Mouse (Mus musculus): ENCODE data around the gene 1700020D05Rik. TPM values are rescaled to one million over a fixed set of nuclear protein-coding genes. Genes with fewer than 3 reads are reported as not detected.

1700020D05Rik gene
- polyA plus RNA-seq, 1 experiment = 0.15 TPM

DNA sequence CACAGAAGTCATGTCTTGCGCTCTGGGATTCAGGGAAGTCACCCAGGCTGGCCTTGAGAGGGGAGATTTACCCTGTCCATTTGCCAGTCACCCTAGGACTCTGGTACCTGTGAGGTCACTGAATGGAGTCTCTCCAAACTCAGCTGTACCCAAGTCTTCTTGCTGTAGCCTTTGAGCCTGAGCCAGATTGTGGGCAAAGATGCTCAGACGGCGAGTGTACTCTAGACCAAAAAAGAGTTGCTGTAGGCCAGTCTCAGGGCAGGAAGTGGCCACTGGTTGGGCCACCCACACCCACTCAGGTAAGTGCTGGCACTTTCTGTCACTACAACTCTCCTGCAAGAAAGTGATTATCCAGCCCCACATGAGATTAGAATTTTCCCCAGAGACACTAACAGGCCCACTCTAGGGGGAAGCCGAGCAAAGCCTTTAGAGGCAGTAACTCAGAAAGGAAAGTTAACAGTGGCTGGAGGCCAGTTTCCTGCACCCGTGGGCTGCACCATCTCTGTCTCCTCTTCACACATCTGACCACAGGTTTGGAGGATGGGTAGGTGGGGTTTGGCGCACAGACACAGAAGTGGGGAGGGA is 36.6 kb downstream of the 1700020D05Rik start:
- no peaks in the 10 kb centered on the region for H3K79me3 ChIP-seq (ENCODE audit: low read depth)

GRCm38 (mm10) chr19:5465037-5465436 is 38.5 kb downstream of the 1700020D05Rik start:
- H3ac ChIP-seq (ENCODE audit: control insufficient read depth, insufficient read length, low read depth) = no peak overlapping the region
- peaks cover 54% of the 10 kb centered on the region for H3K36me3 ChIP-seq (ENCODE audit: control insufficient read depth, insufficient read depth)
- no peaks in the 10 kb centered on the region for H3K27me3 ChIP-seq (ENCODE audit: control insufficient read depth, insufficient read depth, insufficient read length)
- TF ChIP-seq MYOD1 (IDR thresholded peaks at IDR 0.05; ENCODE audit: control insufficient read depth, insufficient read length, low read depth) = no peak
- peaks cover 22% of the 10 kb centered on the region for H3K79me2 ChIP-seq (ENCODE audit: control insufficient read depth, insufficient read depth)
- H3K4me3 ChIP-seq (ENCODE audit: insufficient read depth, poor library complexity, severe bottlenecking) = no peak overlapping the region
- peaks cover 7% of the 10 kb centered on the region for H3K79me3 ChIP-seq (ENCODE audit: low read depth)

More for the DNA sequence above, 36.6 kb downstream of the 1700020D05Rik start:
- no peaks in the 10 kb centered on the region for H3K27me3 ChIP-seq (ENCODE audit: control insufficient read depth, insufficient read depth, insufficient read length)
- peaks cover 49% of the 10 kb centered on the region for H3K36me3 ChIP-seq (ENCODE audit: control insufficient read depth, insufficient read depth)
- TF ChIP-seq MYOG (IDR thresholded peaks at IDR 0.05; ENCODE audit: control insufficient read depth, extremely low read depth, insufficient read length) (no peak), CEBPB (IDR thresholded peaks at IDR 0.05; ENCODE audit: low read depth) (no peak), USF1 (IDR thresholded peaks at IDR 0.05; ENCODE audit: low read depth) (no peak)
- H3K4me3 ChIP-seq (ENCODE audit: insufficient read depth, poor library complexity, severe bottlenecking) = no peak overlapping the region
- peaks cover 6% of the 10 kb centered on the region for H3K79me2 ChIP-seq (ENCODE audit: control insufficient read depth, insufficient read depth)
- no peak overlapping the region for H3ac ChIP-seq (ENCODE audit: control insufficient read depth, insufficient read length, low read depth)

DNA sequence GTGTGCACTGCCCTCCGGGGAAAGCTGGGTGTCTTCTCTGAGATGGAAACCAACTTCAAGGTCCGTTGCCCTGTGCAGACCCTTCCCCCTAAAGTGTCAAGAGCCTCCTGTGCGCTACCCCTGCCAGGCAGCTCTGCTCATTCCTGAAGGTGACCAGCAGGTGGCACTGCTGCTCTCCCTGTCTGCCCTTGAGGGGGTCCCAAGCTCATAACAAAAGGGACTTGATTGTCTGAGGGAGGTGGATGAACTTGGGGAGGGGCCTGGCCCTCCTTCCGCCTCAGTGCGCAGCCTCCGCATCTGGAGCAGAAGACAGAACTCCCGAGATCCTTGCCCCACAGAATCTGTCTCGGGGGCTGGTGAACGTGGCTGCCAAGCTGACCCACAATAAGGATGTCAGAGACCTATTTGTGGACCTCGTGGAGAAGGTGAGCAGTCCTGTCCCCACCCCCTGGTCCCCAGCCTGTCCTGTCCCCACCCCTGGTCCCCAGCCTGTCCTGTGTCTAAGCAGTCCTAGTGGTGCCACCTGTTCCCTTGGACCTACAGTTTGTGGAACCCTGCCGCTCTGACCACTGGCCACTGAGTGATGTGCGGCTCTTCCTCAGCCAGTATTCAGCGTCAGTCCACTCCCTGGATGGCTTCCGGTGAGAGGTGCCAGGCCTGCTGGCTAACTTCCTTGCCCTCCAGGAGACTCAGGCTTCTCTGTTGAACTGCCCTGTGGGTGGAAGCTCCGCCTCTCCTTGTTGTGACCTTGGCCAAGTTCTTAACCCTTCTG is 39.6 kb downstream of the 1700020D05Rik start:
- peaks cover 22% of the 10 kb centered on the region for H3K79me2 ChIP-seq (ENCODE audit: control insufficient read depth, insufficient read depth)
- no peak overlapping the region for H3ac ChIP-seq (ENCODE audit: control insufficient read depth, insufficient read length, low read depth)
- peaks cover 54% of the 10 kb centered on the region for H3K36me3 ChIP-seq (ENCODE audit: control insufficient read depth, insufficient read depth)
- no peak overlapping the region for H3K4me3 ChIP-seq (ENCODE audit: insufficient read depth, poor library complexity, severe bottlenecking)
- H3K79me3 ChIP-seq (ENCODE audit: low read depth) = peaks cover 7% of the 10 kb centered on the region
- TF ChIP-seq CTCF (IDR thresholded peaks at IDR 0.05; ENCODE audit: control insufficient read depth, insufficient read depth, insufficient read length) (peak; percentile 78), MYOD1 (IDR thresholded peaks at IDR 0.05; ENCODE audit: control insufficient read depth, insufficient read length, low read depth) (no peak)
- H3K27me3 ChIP-seq (ENCODE audit: control insufficient read depth, insufficient read depth, insufficient read length) = no peaks in the 10 kb centered on the region

DNA sequence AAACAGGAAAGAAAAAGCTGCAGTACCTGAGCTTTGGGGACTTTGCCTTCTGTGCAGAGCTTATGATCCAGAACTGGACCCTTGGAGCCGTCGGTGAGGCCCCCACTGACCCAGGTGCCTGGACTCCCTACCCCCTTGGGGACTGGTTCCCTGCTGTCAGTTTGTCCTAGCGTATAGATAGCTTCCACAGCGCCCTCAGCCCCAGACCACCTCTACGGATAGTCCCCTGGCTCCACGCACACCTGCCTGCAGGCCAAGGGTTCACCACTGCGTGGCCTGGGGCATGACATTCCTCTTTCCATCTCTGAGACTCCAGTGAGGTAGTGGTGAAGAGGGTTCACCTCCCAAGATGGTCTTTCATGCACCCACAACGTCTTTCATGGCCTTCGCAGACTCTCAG is 40.4 kb downstream of the 1700020D05Rik start:
- peaks cover 7% of the 10 kb centered on the region for H3K79me3 ChIP-seq (ENCODE audit: low read depth)
- no peak overlapping the region for H3ac ChIP-seq (ENCODE audit: control insufficient read depth, insufficient read length, low read depth)
- peaks cover 22% of the 10 kb centered on the region for H3K79me2 ChIP-seq (ENCODE audit: control insufficient read depth, insufficient read depth)
- TF ChIP-seq CEBPB (IDR thresholded peaks at IDR 0.05; ENCODE audit: low read depth) (no peak), CTCF (IDR thresholded peaks at IDR 0.05; ENCODE audit: control insufficient read depth, insufficient read depth, insufficient read length) (no peak), FOSL1 (IDR thresholded peaks at IDR 0.05; ENCODE audit: insufficient read depth, low read length, poor library complexity, severe bottlenecking) (no peak), MYOD1 (IDR thresholded peaks at IDR 0.05; ENCODE audit: control insufficient read depth, insufficient read length, low read depth) (no peak), USF1 (IDR thresholded peaks at IDR 0.05; ENCODE audit: low read depth) (no peak), MAX (IDR thresholded peaks at IDR 0.05) (no peak), MYOG (IDR thresholded peaks at IDR 0.05; ENCODE audit: control insufficient read depth, extremely low read depth, insufficient read length) (no peak)
- H3K36me3 ChIP-seq (ENCODE audit: control insufficient read depth, insufficient read depth) = peaks cover 54% of the 10 kb centered on the region
- no peaks in the 10 kb centered on the region for H3K27me3 ChIP-seq (ENCODE audit: control insufficient read depth, insufficient read depth, insufficient read length)
- H3K4me3 ChIP-seq (ENCODE audit: insufficient read depth, poor library complexity, severe bottlenecking) = no peak overlapping the region

DNA sequence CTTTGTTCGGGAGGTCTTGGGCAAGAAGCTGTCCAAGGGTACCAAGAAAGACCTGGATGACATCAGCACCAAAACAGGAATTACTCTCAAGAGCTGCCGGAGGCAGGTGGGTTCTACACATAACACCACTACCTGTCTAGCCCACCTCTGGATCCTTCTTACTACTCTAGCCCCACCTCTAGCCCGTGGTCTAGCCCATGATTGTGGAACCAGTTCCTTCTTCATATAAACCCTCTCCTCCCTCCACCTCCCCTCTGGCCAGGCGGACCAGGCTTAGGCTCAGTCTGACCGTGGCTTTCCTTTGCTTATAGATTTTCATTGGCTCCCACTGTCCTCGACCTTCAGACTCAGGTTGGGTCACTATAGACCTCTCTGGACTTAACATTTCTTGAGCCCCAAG is 42.2 kb downstream of the 1700020D05Rik start:
- Histone ChIP-seq H3K79me3 (ENCODE audit: low read depth) (peaks cover 7% of the 10 kb centered on the region), H3ac (ENCODE audit: control insufficient read depth, insufficient read length, low read depth) (peak overlapping the region; percentile 9), H3K79me2 (ENCODE audit: control insufficient read depth, insufficient read depth) (peaks cover 28% of the 10 kb centered on the region), H3K27me3 (ENCODE audit: control insufficient read depth, insufficient read depth, insufficient read length) (no peaks in the 10 kb centered on the region), H3K36me3 (ENCODE audit: control insufficient read depth, insufficient read depth) (peaks cover 48% of the 10 kb centered on the region), H3K4me3 (ENCODE audit: insufficient read depth, poor library complexity, severe bottlenecking) (peak overlapping the region; percentile 59)
- no peak for TF ChIP-seq MAX (IDR thresholded peaks at IDR 0.05)
- TF ChIP-seq MYOG (IDR thresholded peaks at IDR 0.05; ENCODE audit: control insufficient read depth, extremely low read depth, insufficient read length) = no peak
- no peak for TF ChIP-seq MYOD1 (IDR thresholded peaks at IDR 0.05; ENCODE audit: control insufficient read depth, insufficient read length, low read depth)
- TF ChIP-seq CEBPB (IDR thresholded peaks at IDR 0.05; ENCODE audit: low read depth) = no peak
- no peak for TF ChIP-seq FOSL1 (IDR thresholded peaks at IDR 0.05; ENCODE audit: insufficient read depth, low read length, poor library complexity, severe bottlenecking)
- TF ChIP-seq USF1 (IDR thresholded peaks at IDR 0.05; ENCODE audit: low read depth) = no peak
- no peak for TF ChIP-seq CTCF (IDR thresholded peaks at IDR 0.05; ENCODE audit: control insufficient read depth, insufficient read depth, insufficient read length)

- no peaks in the 10 kb centered on the region for H3K27me3 ChIP-seq (ENCODE audit: control insufficient read depth, insufficient read depth, insufficient read length)
- peak within 1 kb of the TSS; percentile 62 for H3ac ChIP-seq (ENCODE audit: control insufficient read depth, insufficient read length, low read depth)
- peaks cover 37% of the 10 kb centered on the region for H3K79me2 ChIP-seq (ENCODE audit: control insufficient read depth, insufficient read depth)
- peaks cover 11% of the 10 kb centered on the region for H3K79me3 ChIP-seq (ENCODE audit: low read depth)
- peaks cover 48% of the 10 kb centered on the region for H3K36me3 ChIP-seq (ENCODE audit: control insufficient read depth, insufficient read depth)
- TF ChIP-seq MAX (IDR thresholded peaks at IDR 0.05) = peak; percentile 35
- no peak for TF ChIP-seq MYOD1 (IDR thresholded peaks at IDR 0.05; ENCODE audit: control insufficient read depth, insufficient read length, low read depth)
- no peak for TF ChIP-seq FOSL1 (IDR thresholded peaks at IDR 0.05; ENCODE audit: insufficient read depth, low read length, poor library complexity, severe bottlenecking)
- TF ChIP-seq USF1 (IDR thresholded peaks at IDR 0.05; ENCODE audit: low read depth) = no peak
- TF ChIP-seq MYOG (IDR thresholded peaks at IDR 0.05; ENCODE audit: control insufficient read depth, extremely low read depth, insufficient read length) = no peak
- no peak for TF ChIP-seq CTCF (IDR thresholded peaks at IDR 0.05; ENCODE audit: control insufficient read depth, insufficient read depth, insufficient read length)
- H3K4me3 ChIP-seq (ENCODE audit: insufficient read depth, poor library complexity, severe bottlenecking) = peak within 1 kb of the TSS; percentile 59
Observed at GRCm38 (mm10) chr19:5460465-5460911, 43.1 kb downstream of the 1700020D05Rik start, which contains the start of gene Fibp. Fibp (plus strand) TSS chr19:5460615.
